Mouse (Mus musculus): ENCODE data around the gene Tmem14a.
A peak's percentile ranks its signal among the peaks of the same experiment; 100 is the strongest.
"Not testable (repeated sequence)": the region's sequence is repeated elsewhere in the genome, so short reads cannot be mapped to it uniquely, and the experiment has no call there.

Gene Tmem14a

GRCm38 (mm10) chr1:21252566-21253302, 34.4 kb downstream of the Tmem14a start:
- no peak for DNase-seq (ENCODE audit: low spot score in 2 of 2)

- no peak for DNase-seq (ENCODE audit: low spot score in 2 of 2)
Measured at GRCm38 (mm10) chr1:21253303-21253650, 34.9 kb downstream of the Tmem14a start.

GRCm38 (mm10) chr1:21253856-21254255, 35.5 kb downstream of the Tmem14a start:
- no peak for DNase-seq (ENCODE audit: low spot score in 2 of 2)

- no peak for DNase-seq (ENCODE audit: low spot score in 2 of 2)
Measured at GRCm38 (mm10) chr1:21255625-21256345, 37.4 kb downstream of the Tmem14a start.

GRCm38 (mm10) chr1:21256391-21256790, 38.0 kb downstream of the Tmem14a start:
- no peak for DNase-seq (ENCODE audit: low spot score in 2 of 2)

- DNase-seq (ENCODE audit: low spot score in 2 of 2), result no peak
Measured at GRCm38 (mm10) chr1:21256871-21257270, 38.5 kb downstream of the Tmem14a start.

- not testable (repeated sequence) for DNase-seq (ENCODE audit: low spot score in 2 of 2)
Measured at GRCm38 (mm10) chr1:21259981-21260380, 41.6 kb downstream of the Tmem14a start.

- no peak for DNase-seq (ENCODE audit: low spot score in 2 of 2)
Measured at GRCm38 (mm10) chr1:21262401-21262800, 44.0 kb downstream of the Tmem14a start.

- DNase-seq (ENCODE audit: low spot score in 2 of 2), result no peak
Measured at GRCm38 (mm10) chr1:21263986-21264385, 45.6 kb downstream of the Tmem14a start.

- no peak for DNase-seq (ENCODE audit: low spot score in 2 of 2)
Measured at GRCm38 (mm10) chr1:21264747-21265146, 46.4 kb downstream of the Tmem14a start.

- no peak for DNase-seq (ENCODE audit: low spot score in 2 of 2)
Measured at GRCm38 (mm10) chr1:21266766-21267165, 48.4 kb downstream of the Tmem14a start.

GRCm38 (mm10) chr1:21267466-21267865, 49.1 kb downstream of the Tmem14a start:
- DNase-seq (ENCODE audit: low spot score in 2 of 2), result not testable (repeated sequence)

GRCm38 (mm10) chr1:21271343-21272055, 53.1 kb downstream of the Tmem14a start:
- peak; percentile 35 to 69 for DNase-seq (ENCODE audit: low spot score in 2 of 2)

GRCm38 (mm10) chr1:21272056-21272431, 53.7 kb downstream of the Tmem14a start:
- DNase-seq (ENCODE audit: low spot score in 2 of 2), result peak; percentile 20 to 31

GRCm38 (mm10) chr1:21273091-21273490, 54.7 kb downstream of the Tmem14a start:
- no peak for DNase-seq (ENCODE audit: low spot score in 2 of 2)

GRCm38 (mm10) chr1:21274437-21275040, 56.2 kb downstream of the Tmem14a start:
- DNase-seq (ENCODE audit: low spot score in 2 of 2), result no peak

- not testable (repeated sequence) for DNase-seq (ENCODE audit: low spot score in 2 of 2)
Measured at GRCm38 (mm10) chr1:21275366-21275765, 57.0 kb downstream of the Tmem14a start.

GRCm38 (mm10) chr1:21276158-21276557, 57.8 kb downstream of the Tmem14a start:
- DNase-seq (ENCODE audit: low spot score in 2 of 2), result not testable (repeated sequence)
